ENCODE assay signal across 12 mouse cellular contexts in the genomic region with DNA sequence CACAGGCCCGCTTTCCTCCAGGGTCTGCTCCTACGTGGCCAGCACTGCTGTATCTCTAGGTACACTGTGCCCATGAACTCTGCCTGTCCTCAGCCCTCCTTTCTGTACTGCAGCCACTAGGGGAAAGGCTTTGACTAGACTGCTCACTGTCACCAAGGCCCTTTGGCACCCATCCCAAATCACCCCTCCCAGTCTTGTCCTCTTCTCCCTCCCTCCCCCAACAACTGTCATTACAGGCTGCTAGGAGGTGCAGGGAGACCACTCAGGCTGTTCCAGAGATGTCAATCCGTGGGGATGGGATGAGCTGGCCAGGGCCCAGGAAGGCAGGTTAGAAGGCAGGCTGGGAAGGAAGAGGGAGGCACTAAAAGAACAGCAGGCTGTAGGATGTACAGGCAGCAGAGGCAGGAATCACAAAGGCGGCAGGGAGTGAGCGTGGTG. TPM values are rescaled to one million over a fixed set of nuclear protein-coding genes. Genes with fewer than 3 reads are reported as not detected.
A peak's percentile ranks its signal among the peaks of the same experiment; 100 is the strongest.
DNase-seq lines count a peak whose midpoint lies in the region; ATAC-seq and TF ChIP-seq lines count a peak whose summit lies in the region.
"Had no signal": no experiment of that assay in that cellular context is flagged by ENCODE, and none has a peak within 500 bp of the region (broad histone marks: within the 10 kb centered on the region; RNA-seq: fewer than 3 reads in every experiment).

No protein-coding gene starts in this region.

- no peak for DNase-seq in heart, adult 8-10 months (ENCODE audit: low spot score)
- DNase-seq in retina, postnatal 1 day = peak; percentile 81
- no peak for DNase-seq in retina, embryonic 14.5 days (ENCODE audit: low spot score)
- DNase-seq in forebrain, postnatal 0 days = peak; percentile 32
- no peak for DNase-seq in layer of hippocampus, postnatal 36 days
- no peak for DNase-seq in right cerebral cortex, postnatal 36 days (ENCODE audit: low spot score in 2 of 2)
- DNase-seq: kidney, adult 2 months; thymus, postnatal 25 days had no signal

- no peaks in the 10 kb centered on the region for H3K27me3 ChIP-seq in heart, embryonic 12.5 days (replicated peaks)
- no peaks in the 10 kb centered on the region for H3K27me3 ChIP-seq in forebrain, postnatal 0 days (ENCODE audit: insufficient read depth, low read length)
- no peaks in the 10 kb centered on the region for H3K27me3 ChIP-seq in stomach, embryonic 16.5 days (ENCODE audit: control insufficient read depth, insufficient read depth, low read length)
- H3K27me3 ChIP-seq: midbrain, embryonic 12.5 days had no signal

- peak; percentile 79 for ATAC-seq in heart, embryonic 12.5 days (ENCODE audit: insufficient number of reproducible peaks, low FRiP score)
- peak; percentile 51 for ATAC-seq in forebrain, postnatal 0 days
- ATAC-seq in stomach, embryonic 16.5 days (ENCODE audit: insufficient read depth, low FRiP score) = peak; percentile 40; the same call in 1 of the 2 replicates

- H3K36me3 ChIP-seq in heart, embryonic 12.5 days = no peaks in the 10 kb centered on the region
- H3K36me3 ChIP-seq in forebrain, postnatal 0 days (ENCODE audit: insufficient read depth) = no peaks in the 10 kb centered on the region
- H3K36me3 ChIP-seq in stomach, embryonic 16.5 days (ENCODE audit: control insufficient read depth, insufficient read depth, low read length) = no peaks in the 10 kb centered on the region
- H3K36me3 ChIP-seq: midbrain, embryonic 12.5 days had no signal

- 53% methylated on average over 5 of the region's 5 CpGs for WGBS in heart, embryonic 12.5 days
- WGBS in forebrain, postnatal 0 days = 57% methylated on average over 5 of the region's 5 CpGs
- WGBS in stomach, embryonic 16.5 days = 78% methylated on average over 5 of the region's 5 CpGs

- H3K27ac ChIP-seq in heart, embryonic 12.5 days (ENCODE audit: poor library complexity, severe bottlenecking) = peak overlapping the region; percentile 34; the same call in 1 of the 2 replicates
- H3K27ac ChIP-seq in forebrain, postnatal 0 days (ENCODE audit: low read depth, low read length) = no peak overlapping the region
- H3K27ac ChIP-seq in stomach, embryonic 16.5 days (ENCODE audit: low read length) = no peak overlapping the region
- H3K27ac ChIP-seq: midbrain, embryonic 12.5 days had no signal

- no peak overlapping the region for H3K9ac ChIP-seq in heart, embryonic 12.5 days
- H3K9ac ChIP-seq in forebrain, postnatal 0 days = no peak overlapping the region
- no peak overlapping the region for H3K9ac ChIP-seq in stomach, embryonic 16.5 days (ENCODE audit: low read length)
- H3K9ac ChIP-seq: midbrain, embryonic 12.5 days had no signal

- peak; percentile 27; the same call in 1 of the 2 replicates for TF ChIP-seq CTCF in forebrain, postnatal 0 days (IDR thresholded peaks at IDR 0.05; ENCODE audit: low read depth)

- no peak overlapping the region for H3K4me2 ChIP-seq in heart, embryonic 12.5 days
- no peak overlapping the region for H3K4me2 ChIP-seq in forebrain, postnatal 0 days (ENCODE audit: low read depth)
- no peak overlapping the region for H3K4me2 ChIP-seq in stomach, embryonic 16.5 days (ENCODE audit: low read depth, low read length)
- H3K4me2 ChIP-seq: midbrain, embryonic 12.5 days had no signal

- peaks cover 47% of the 10 kb centered on the region for H3K4me1 ChIP-seq in heart, embryonic 12.5 days (replicated peaks)
- no peaks in the 10 kb centered on the region for H3K4me1 ChIP-seq in forebrain, postnatal 0 days (ENCODE audit: insufficient read depth)
- peaks cover 13% of the 10 kb centered on the region for H3K4me1 ChIP-seq in stomach, embryonic 16.5 days (ENCODE audit: control insufficient read depth, insufficient read depth, low read length)

- no peaks in the 10 kb centered on the region for H3K9me3 ChIP-seq in heart, embryonic 12.5 days (replicated peaks)
- H3K9me3 ChIP-seq in forebrain, postnatal 0 days (ENCODE audit: low read length) = no peaks in the 10 kb centered on the region
- H3K9me3 ChIP-seq in stomach, embryonic 16.5 days (replicated peaks; ENCODE audit: control insufficient read depth, low read length) = no peaks in the 10 kb centered on the region
- H3K9me3 ChIP-seq: midbrain, embryonic 12.5 days had no signal

- no peak overlapping the region for H3K4me3 ChIP-seq in heart, embryonic 12.5 days
- no peak overlapping the region for H3K4me3 ChIP-seq in forebrain, postnatal 0 days (ENCODE audit: low read depth, low read length)
- H3K4me3 ChIP-seq in stomach, embryonic 16.5 days (replicated peaks; ENCODE audit: low read length) = no peak overlapping the region
- H3K4me3 ChIP-seq: midbrain, embryonic 12.5 days had no signal

RNA-seq across cellular contexts. Expression of gene 1700086D15Rik, which starts 51.9 kb away (rescaled TPM):
- 0.15 and 0.18 TPM in 2 replicates for polyA plus RNA-seq in heart, embryonic 12.5 days (2016; fragmentation: Nextera tagmentation; extraction: Ambion mirVana)
- under 1 TPM in 2 of 4 experiments, not detected in 2; 0.24 to 0.72 TPM for total RNA-seq in heart, adult 8-10 months (2022)
- 0.71 and 1.5 TPM in 2 replicates for total RNA-seq in forebrain, postnatal 0 days (2014; rRNA removed)
- polyA plus RNA-seq in forebrain, postnatal 0 days (2015; fragmentation: Nextera tagmentation; extraction: Ambion mirVana) = 0.21 and 0.33 TPM in 2 replicates
- not detected in 2 replicates for polyA plus RNA-seq in stomach, embryonic 16.5 days (2015; fragmentation: Nextera tagmentation; extraction: Ambion mirVana)
- 1 to 10 TPM; 2.6 to 3.5 TPM for total RNA-seq in layer of hippocampus, postnatal 36 days (2021)
- total RNA-seq: common myeloid progenitor, adult 5-6 weeks had no signal

RNA-seq across cellular contexts. Expression of gene Arhgap44, which starts 55.0 kb away (rescaled TPM):
- polyA plus RNA-seq in heart, embryonic 12.5 days (2016; fragmentation: Nextera tagmentation; extraction: Ambion mirVana) = 13.3 and 15.5 TPM in 2 replicates
- total RNA-seq in heart, adult 8-10 months (2022) = 10 to 100 TPM; 24.4 to 26.0 (median 25.2) TPM
- 27.4 and 29.6 TPM in 2 replicates for total RNA-seq in forebrain, postnatal 0 days (2014; rRNA removed)
- polyA plus RNA-seq in forebrain, postnatal 0 days (2015; fragmentation: Nextera tagmentation; extraction: Ambion mirVana) = 13.6 and 17.4 TPM in 2 replicates
- 5.5 and 5.9 TPM in 2 replicates for polyA plus RNA-seq in stomach, embryonic 16.5 days (2015; fragmentation: Nextera tagmentation; extraction: Ambion mirVana)
- 100 to 1,000 TPM; 111 to 114 TPM for total RNA-seq in layer of hippocampus, postnatal 36 days (2021)
- total RNA-seq: common myeloid progenitor, adult 5-6 weeks had no signal

Comparison
In these comparisons a context has a peak if more than half of its experiments do, and no peak if none do; other contexts are left out.
1. DNase-seq: peak in retina, postnatal 1 day (single experiment) and forebrain, postnatal 0 days (single experiment); none in heart, adult 8-10 months (single experiment), retina, embryonic 14.5 days (single experiment), layer of hippocampus, postnatal 36 days (0 of 2) and right cerebral cortex, postnatal 36 days (0 of 2).
2. Peak in every context shown above with its lines, with median percentiles within 50 percentile points of each other: ATAC-seq.